Mouse (Mus musculus): ENCODE results near the gene Unk. TPM values are rescaled to one million over a fixed set of nuclear protein-coding genes. Genes with fewer than 3 reads are reported as not detected.
"Not testable (repeated sequence)": the region's sequence is repeated elsewhere in the genome, so short reads cannot be mapped to it uniquely, and the experiment has no call there.

The Unk gene
- polyA plus RNA-seq, 1 experiment from 2014 or later = 19.3 TPM

DNA sequence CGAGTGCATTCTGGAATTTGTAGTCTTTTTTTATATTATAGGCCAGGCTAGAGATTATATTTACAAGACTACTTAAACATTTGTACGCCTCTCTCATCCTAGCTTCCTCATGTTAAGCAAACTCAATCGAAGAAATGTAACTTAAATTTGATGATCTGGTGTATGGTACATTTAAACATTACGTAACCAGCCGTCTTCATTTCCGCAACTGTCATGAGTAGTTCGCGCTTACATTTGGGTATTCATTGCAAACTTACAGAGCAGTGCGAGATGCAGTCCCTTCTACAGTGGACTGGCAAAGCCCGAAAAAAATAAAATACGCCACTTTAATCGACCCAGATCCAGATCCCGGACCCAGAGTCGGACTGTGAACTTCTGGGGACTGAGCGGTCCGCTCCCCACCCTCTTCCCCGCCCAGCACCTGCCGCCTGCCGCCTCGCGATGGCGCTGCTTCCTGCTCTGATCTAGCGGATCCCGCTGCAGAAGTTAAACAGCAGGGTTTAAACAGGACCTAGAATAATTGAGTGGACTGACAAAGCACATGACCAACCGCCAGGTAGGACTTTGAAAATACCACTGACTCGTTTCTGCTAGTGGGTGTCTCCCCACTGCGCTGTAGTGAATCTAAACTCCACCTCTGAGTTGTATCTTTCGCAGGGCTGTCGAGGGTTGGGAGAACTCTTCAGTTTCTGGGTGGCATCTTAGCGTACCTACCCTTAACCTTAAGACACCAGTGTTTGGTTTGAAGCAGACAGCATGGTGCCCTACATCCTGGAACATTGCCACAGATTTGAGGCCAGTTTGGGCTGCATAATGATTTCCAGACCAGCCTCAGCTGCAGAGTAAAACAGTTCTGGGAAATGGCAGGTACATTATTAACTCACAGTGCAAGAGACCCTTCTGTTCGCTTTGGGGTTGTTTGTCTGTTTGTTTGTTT, 57.3 kb downstream of the Unk start:
- Histone ChIP-seq H3K4me2 (ENCODE audit: low read length) (peak overlapping the region; percentile 60), H3K4me1 (ENCODE audit: control insufficient read depth in 2 of 2, insufficient read depth in 2 of 2, low read length in 2 of 2) (peaks cover 8 to 16% of the 10 kb centered on the region in 2 experiments), H3K27me3 (ENCODE audit: control insufficient read depth, insufficient read depth, low read length) (no peaks in the 10 kb centered on the region), H3K27ac (replicated peaks in 1 of 2; ENCODE audit: control insufficient read depth in 1 of 2, insufficient read depth in 1 of 2, low read depth in 2 of 2, low read length in 2 of 2) (peak overlapping the region; percentile 77 to 89), H3K36me3 (ENCODE audit: control insufficient read depth, insufficient read depth, low read length) (peaks cover 24% of the 10 kb centered on the region), H3K4me3 (ENCODE audit: control insufficient read depth in 1 of 2, insufficient read depth in 1 of 2, low read depth in 1 of 2, low read length in 2 of 2) (peak overlapping the region; percentile 44 to 58), H3K9ac (ENCODE audit: low read length) (peak overlapping the region; percentile 61), H3K9me3 (ENCODE audit: control insufficient read depth, low read length) (no peaks in the 10 kb centered on the region)
- ATAC-seq (ENCODE audit: insufficient number of reproducible peaks, insufficient read depth, low FRiP score, low read depth) = peak; percentile 63
- WGBS = 4% methylated on average over 31 of the region's 31 CpGs

DNA sequence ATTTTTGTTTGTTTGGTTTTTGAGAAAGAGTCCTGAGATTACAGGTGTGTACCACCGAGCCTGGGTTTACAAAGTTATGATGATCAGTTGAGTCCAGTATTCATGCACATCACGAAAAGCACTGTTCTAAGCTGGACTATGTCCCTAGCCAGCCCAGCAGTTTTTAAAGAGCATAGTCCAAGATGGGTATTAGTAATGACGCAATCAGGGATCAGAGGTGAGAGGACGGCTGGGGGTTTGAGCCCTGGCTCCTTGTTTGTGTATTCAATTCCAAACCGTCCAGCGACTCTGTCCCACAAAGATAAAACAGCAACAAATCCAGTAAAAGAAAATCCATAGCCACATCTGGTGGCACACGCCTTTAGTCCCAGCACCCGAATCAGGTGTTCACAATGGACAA, 58.1 kb downstream of the Unk start:
- Histone ChIP-seq H3K4me1 (ENCODE audit: control insufficient read depth in 2 of 2, insufficient read depth in 2 of 2, low read length in 2 of 2) (peaks cover 8 to 16% of the 10 kb centered on the region in 2 experiments), H3K9ac (ENCODE audit: low read length) (0 out of 2 replicates have a peak overlapping the region, but pooled peaks have one; percentile 61), H3K27ac (replicated peaks in 1 of 2; ENCODE audit: control insufficient read depth in 1 of 2, insufficient read depth in 1 of 2, low read depth in 2 of 2, low read length in 2 of 2) (0 out of 4 replicates have a peak overlapping the region, but pooled peaks of 1 of the 2 experiments have one; percentile 37), H3K4me2 (ENCODE audit: low read length) (peak overlapping the region; percentile 60), H3K4me3 (ENCODE audit: control insufficient read depth in 1 of 2, insufficient read depth in 1 of 2, low read depth in 1 of 2, low read length in 2 of 2) (no peak overlapping the region), H3K27me3 (ENCODE audit: control insufficient read depth, insufficient read depth, low read length) (no peaks in the 10 kb centered on the region), H3K36me3 (ENCODE audit: control insufficient read depth, insufficient read depth, low read length) (peaks cover 17% of the 10 kb centered on the region), H3K9me3 (ENCODE audit: control insufficient read depth, low read length) (no peaks in the 10 kb centered on the region)
- no peak for ATAC-seq (ENCODE audit: insufficient number of reproducible peaks, insufficient read depth, low FRiP score, low read depth)
- WGBS = 71% methylated on average over 8 of the region's 8 CpGs

- WGBS = 59% methylated on average over 11 of the region's 11 CpGs
- Histone ChIP-seq H3K36me3 (ENCODE audit: control insufficient read depth, insufficient read depth, low read length) (peaks cover 10% of the 10 kb centered on the region), H3K9me3 (ENCODE audit: control insufficient read depth, low read length) (no peaks in the 10 kb centered on the region), H3K4me3 (ENCODE audit: control insufficient read depth in 1 of 2, insufficient read depth in 1 of 2, low read depth in 1 of 2, low read length in 2 of 2) (no peak overlapping the region), H3K4me2 (ENCODE audit: low read length) (no peak overlapping the region), H3K27me3 (ENCODE audit: control insufficient read depth, insufficient read depth, low read length) (no peaks in the 10 kb centered on the region), H3K9ac (ENCODE audit: low read length) (no peak overlapping the region), H3K27ac (replicated peaks in 1 of 2; ENCODE audit: control insufficient read depth in 1 of 2, insufficient read depth in 1 of 2, low read depth in 2 of 2, low read length in 2 of 2) (peak overlapping the region in 1 of 2 experiments; percentile 37; a peak in 1 of 4 replicates), H3K4me1 (ENCODE audit: control insufficient read depth in 2 of 2, insufficient read depth in 2 of 2, low read length in 2 of 2) (peaks cover 12 to 17% of the 10 kb centered on the region in 2 experiments)
- ATAC-seq (ENCODE audit: insufficient number of reproducible peaks, insufficient read depth, low FRiP score, low read depth) = no peak
Observed at GRCm38 (mm10) chr11:116088741-116089394, 58.7 kb downstream of the Unk start.

DNA sequence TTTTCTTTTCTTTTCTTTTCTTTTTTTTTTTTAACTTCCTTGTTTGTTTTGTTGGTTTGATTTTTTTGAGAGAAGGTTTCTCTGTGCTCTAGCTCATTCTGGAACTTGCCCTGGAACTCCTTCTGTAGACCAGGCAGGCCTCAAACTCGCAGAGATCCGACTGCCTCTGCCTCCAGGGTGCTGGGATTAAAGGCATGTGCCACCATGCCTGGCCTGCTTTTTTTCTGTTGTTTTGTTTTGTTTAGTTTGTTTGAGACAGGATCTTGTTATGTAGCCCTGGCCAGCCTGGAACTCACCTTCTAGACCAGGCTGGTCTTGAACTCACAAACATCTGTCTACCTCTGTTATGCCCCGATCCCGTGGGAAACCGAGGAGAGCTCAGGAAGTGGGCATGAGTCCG, 59.4 kb downstream of the Unk start:
- peaks cover 16 to 21% of the 10 kb centered on the region in 2 experiments for H3K4me1 ChIP-seq (ENCODE audit: control insufficient read depth in 2 of 2, insufficient read depth in 2 of 2, low read length in 2 of 2)
- peaks cover 4% of the 10 kb centered on the region; the same call in 1 of the 2 replicates for H3K36me3 ChIP-seq (ENCODE audit: control insufficient read depth, insufficient read depth, low read length)
- H3K4me3 ChIP-seq (ENCODE audit: control insufficient read depth in 1 of 2, insufficient read depth in 1 of 2, low read depth in 1 of 2, low read length in 2 of 2) = no peak overlapping the region
- H3K27me3 ChIP-seq (ENCODE audit: control insufficient read depth, insufficient read depth, low read length) = no peaks in the 10 kb centered on the region
- no peak overlapping the region for H3K9ac ChIP-seq (ENCODE audit: low read length)
- no peak for ATAC-seq (ENCODE audit: insufficient number of reproducible peaks, insufficient read depth, low FRiP score, low read depth)
- H3K27ac ChIP-seq (replicated peaks in 1 of 2; ENCODE audit: control insufficient read depth in 1 of 2, insufficient read depth in 1 of 2, low read depth in 2 of 2, low read length in 2 of 2) = no peak overlapping the region
- 85% methylated on average over 6 of the region's 6 CpGs for WGBS
- no peak overlapping the region for H3K4me2 ChIP-seq (ENCODE audit: low read length)
- no peaks in the 10 kb centered on the region for H3K9me3 ChIP-seq (ENCODE audit: control insufficient read depth, low read length)

DNA sequence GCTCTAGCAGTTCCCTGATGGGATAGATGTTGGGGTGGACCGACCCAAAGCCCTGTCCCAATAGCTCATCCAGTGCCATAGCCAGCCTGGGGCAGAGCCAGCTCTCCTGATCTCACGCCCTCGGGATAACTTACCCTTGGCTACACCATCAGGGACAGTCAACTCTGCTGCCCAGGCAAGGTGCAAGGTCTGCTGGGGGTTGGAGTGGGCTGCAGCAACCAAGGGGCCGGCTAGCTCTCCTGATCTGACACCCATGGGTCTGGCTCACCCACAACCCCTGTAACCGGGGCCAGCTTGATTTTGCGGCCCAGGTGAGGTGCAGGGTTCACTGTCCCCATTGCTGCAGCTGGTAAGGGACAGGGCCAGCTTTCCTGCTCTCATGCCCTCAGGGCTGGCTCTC, 61.5 kb downstream of the Unk start:
- 87% methylated on average over 6 of the region's 6 CpGs for WGBS
- no peaks in the 10 kb centered on the region for H3K27me3 ChIP-seq (ENCODE audit: control insufficient read depth, insufficient read depth, low read length)
- H3K36me3 ChIP-seq (ENCODE audit: control insufficient read depth, insufficient read depth, low read length) = no peaks in the 10 kb centered on the region
- H3K9ac ChIP-seq (ENCODE audit: low read length) = no peak overlapping the region
- H3K27ac ChIP-seq (replicated peaks in 1 of 2; ENCODE audit: control insufficient read depth in 1 of 2, insufficient read depth in 1 of 2, low read depth in 2 of 2, low read length in 2 of 2) = no peak overlapping the region
- no peak overlapping the region for H3K4me2 ChIP-seq (ENCODE audit: low read length)
- no peak for ATAC-seq (ENCODE audit: insufficient number of reproducible peaks, insufficient read depth, low FRiP score, low read depth)
- 0 out of 2 replicates have a peak, but pooled peaks cover 2% of the 10 kb centered on the region for H3K9me3 ChIP-seq (ENCODE audit: control insufficient read depth, low read length)
- peaks cover 10 to 12% of the 10 kb centered on the region in 2 experiments; a peak in 3 of 4 replicates for H3K4me1 ChIP-seq (ENCODE audit: control insufficient read depth in 2 of 2, insufficient read depth in 2 of 2, low read length in 2 of 2)
- H3K4me3 ChIP-seq (ENCODE audit: control insufficient read depth in 1 of 2, insufficient read depth in 1 of 2, low read depth in 1 of 2, low read length in 2 of 2) = no peak overlapping the region

GRCm38 (mm10) chr11:116092959-116093358, 62.8 kb downstream of the Unk start:
- not testable (repeated sequence) for H3K9me3 ChIP-seq (ENCODE audit: control insufficient read depth, low read length); H3K4me1 ChIP-seq (ENCODE audit: control insufficient read depth in 2 of 2, insufficient read depth in 2 of 2, low read length in 2 of 2); H3K4me2 ChIP-seq (ENCODE audit: low read length); H3K9ac ChIP-seq (ENCODE audit: low read length); ATAC-seq (ENCODE audit: insufficient number of reproducible peaks, insufficient read depth, low FRiP score, low read depth); H3K27me3 ChIP-seq (ENCODE audit: control insufficient read depth, insufficient read depth, low read length); H3K4me3 ChIP-seq (ENCODE audit: control insufficient read depth in 1 of 2, insufficient read depth in 1 of 2, low read depth in 1 of 2, low read length in 2 of 2); H3K36me3 ChIP-seq (ENCODE audit: control insufficient read depth, insufficient read depth, low read length)
- WGBS = 92% methylated on average over 6 of the region's 6 CpGs
- H3K27ac ChIP-seq (replicated peaks in 1 of 2; ENCODE audit: control insufficient read depth in 1 of 2, insufficient read depth in 1 of 2, low read depth in 2 of 2, low read length in 2 of 2) = peak overlapping the region in 1 of 2 experiments; percentile 61; a peak in 2 of 4 replicates

DNA sequence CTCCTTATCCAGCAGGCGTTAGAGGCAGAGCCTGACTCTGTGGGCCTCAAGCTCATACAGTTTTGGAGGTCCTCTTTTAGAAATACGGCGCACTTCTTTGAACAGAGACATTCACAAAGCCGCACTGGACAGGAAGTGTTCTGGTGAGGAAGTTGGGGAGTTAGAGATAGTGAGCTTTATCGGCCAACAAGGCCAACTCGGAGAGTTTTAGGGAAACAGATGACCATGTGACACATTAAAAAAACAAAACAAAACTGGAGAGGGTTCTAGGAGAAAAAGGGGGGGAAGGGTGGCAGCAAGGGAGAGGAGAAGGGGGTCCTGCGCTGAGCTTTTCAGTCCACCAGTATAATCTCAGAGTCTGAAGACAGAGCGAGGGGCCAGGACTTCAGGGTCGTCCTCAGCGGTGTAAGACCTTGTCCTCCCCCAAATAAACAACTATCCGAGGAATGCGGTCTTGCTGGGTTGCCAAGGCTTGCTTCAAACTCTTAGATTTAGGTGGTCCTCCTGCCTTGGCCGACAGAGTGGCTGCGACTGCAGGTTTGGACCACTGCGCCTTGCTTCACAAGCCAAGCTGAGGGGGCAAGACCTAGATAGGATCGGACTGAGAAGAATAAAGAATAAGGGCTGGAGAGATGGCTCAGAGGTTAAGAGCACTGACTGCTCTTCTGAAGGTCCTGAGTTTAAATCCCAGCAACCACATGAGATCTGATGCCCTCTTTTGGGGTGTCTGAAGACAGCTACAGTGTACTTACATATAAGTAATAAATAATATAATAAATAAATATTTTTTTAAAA, 63.8 kb downstream of the Unk start:
- Histone ChIP-seq H3K4me2 (ENCODE audit: low read length) (peak overlapping the region; percentile 9; the same call in 1 of the 2 replicates), H3K9me3 (ENCODE audit: control insufficient read depth, low read length) (0 out of 2 replicates have a peak, but pooled peaks cover 4% of the 10 kb centered on the region), H3K4me1 (ENCODE audit: control insufficient read depth in 2 of 2, insufficient read depth in 2 of 2, low read length in 2 of 2) (peaks cover 6 to 9% of the 10 kb centered on the region in 2 experiments), H3K36me3 (ENCODE audit: control insufficient read depth, insufficient read depth, low read length) (no peaks in the 10 kb centered on the region), H3K27ac (replicated peaks in 1 of 2; ENCODE audit: control insufficient read depth in 1 of 2, insufficient read depth in 1 of 2, low read depth in 2 of 2, low read length in 2 of 2) (peak overlapping the region; percentile 61 to 90), H3K9ac (ENCODE audit: low read length) (no peak overlapping the region), H3K27me3 (ENCODE audit: control insufficient read depth, insufficient read depth, low read length) (no peaks in the 10 kb centered on the region), H3K4me3 (ENCODE audit: control insufficient read depth in 1 of 2, insufficient read depth in 1 of 2, low read depth in 1 of 2, low read length in 2 of 2) (no peak overlapping the region)
- peak; percentile 60 for ATAC-seq (ENCODE audit: insufficient number of reproducible peaks, insufficient read depth, low FRiP score, low read depth)
- 28% methylated on average over 16 of the region's 16 CpGs for WGBS
